Mouse (Mus musculus) CH12.LX (cell line): Measurements from ENCODE around the gene Cwh43. TPM values are rescaled to one million over a fixed set of nuclear protein-coding genes. Genes with fewer than 3 reads are reported as not detected.
"Not testable (repeated sequence)": the region's sequence is repeated elsewhere in the genome, so short reads cannot be mapped to it uniquely, and the experiment has no call there.

ENCODE experiments used
- DNase-seq: peaks from one replicate; pipeline ENCODE4 v3.0.0-alpha.2; 2013; ENCODE audit errors: extremely low read depth
- H3K27ac ChIP-seq: 2 replicates; pipeline ENCODE4 v1.5.1; 2012; ENCODE audit warnings: low read depth, mild to moderate bottlenecking, control low read depth, moderate library complexity; ENCODE audit not compliant: insufficient read depth
- H3K27me3 ChIP-seq: replicated peaks from 2 replicates; pipeline ENCODE3; 2012; ENCODE audit warnings: inconsistent platforms
- H3K36me3 ChIP-seq, 2 experiments: replicated peaks in 1 of 2; 2 replicates each; pipeline versions ENCODE3 to v1.6.1; 2012; ENCODE audit warnings: inconsistent platforms in 1 of 2, low read length in 1 of 2, mild to moderate bottlenecking in 1 of 2, mixed read lengths in 1 of 2, moderate library complexity in 1 of 2; ENCODE audit not compliant: control insufficient read depth in 1 of 2, insufficient read depth in 1 of 2
- H3K4me1 ChIP-seq, 2 experiments: 2 replicates each; pipeline ENCODE4 v1.6.1; 2012; ENCODE audit warnings: inconsistent platforms in 1 of 2, moderate library complexity in 1 of 2; ENCODE audit not compliant: insufficient read depth in 2 of 2, control insufficient read depth in 1 of 2
- H3K4me2 ChIP-seq: 2 replicates; pipeline ENCODE4 v1.6.1; 2012; ENCODE audit warnings: low read depth, mild to moderate bottlenecking, control low read depth; ENCODE audit not compliant: poor library complexity, insufficient read depth, severe bottlenecking
- H3K4me3 ChIP-seq, 3 experiments: fragments of 150-350 bp in 1 of 3; sonication (generic) in 1 of 3; replicated peaks in 1 of 3; 2 replicates each; pipeline versions ENCODE3 to v1.5.1; 2011 to 2012; ENCODE audit warnings: low read depth in 2 of 3, low read length in 2 of 3, mild to moderate bottlenecking in 2 of 3, moderate library complexity in 2 of 3, control low read depth in 1 of 3, improper control_type of control experiment in 1 of 3, inconsistent platforms in 1 of 3, mixed read lengths in 1 of 3; ENCODE audit not compliant: poor library complexity in 1 of 3
- H3K79me2 ChIP-seq: replicated peaks from 2 replicates; pipeline ENCODE4 v1.6.1; 2012; ENCODE audit warnings: mild to moderate bottlenecking, moderate library complexity; ENCODE audit not compliant: control insufficient read depth, poor library complexity, insufficient read depth, severe bottlenecking; ENCODE audit errors: extremely low read depth
- H3K9ac ChIP-seq: 2 replicates; pipeline ENCODE4 v1.6.1; 2012; ENCODE audit warnings: low read depth, mild to moderate bottlenecking, control low read depth, moderate library complexity; ENCODE audit not compliant: insufficient read depth
- H3K9me3 ChIP-seq: replicated peaks from 2 replicates; pipeline ENCODE3; 2012; ENCODE audit warnings: low read length, inconsistent platforms, mixed read lengths
- CHD1 ChIP-seq: IDR thresholded peaks from 2 replicates; pipeline ENCODE4 v1.6.1; 2012; ENCODE audit warnings: low read depth, low read length, improper control_type of control experiment, inconsistent platforms
- CHD2 ChIP-seq: IDR thresholded peaks from 2 replicates; pipeline ENCODE4 v1.6.1; 2011; ENCODE audit warnings: low read length, improper control_type of control experiment
- CTCF ChIP-seq, 2 experiments: IDR thresholded peaks in 1 of 2; conservative IDR thresholded peaks in 1 of 2; 2 replicates each; pipeline ENCODE4 v1.5.1; 2011 to 2012; ENCODE audit warnings: low read depth in 2 of 2, low read length in 2 of 2, improper control_type of control experiment in 1 of 2, inconsistent platforms in 1 of 2, mild to moderate bottlenecking in 1 of 2, moderate library complexity in 1 of 2
- E2F4 ChIP-seq: IDR thresholded peaks from 2 replicates; pipeline ENCODE4 v1.6.1; 2011; ENCODE audit warnings: low read depth, low read length, improper control_type of control experiment; ENCODE audit not compliant: insufficient replicate concordance
- ELF1 ChIP-seq: IDR thresholded peaks from 2 replicates; pipeline ENCODE4 v1.6.1; 2014; ENCODE audit warnings: low read depth, mild to moderate bottlenecking, inconsistent platforms, low read length, improper control_type of control experiment
- EP300 ChIP-seq: IDR thresholded peaks from 2 replicates; pipeline ENCODE4 v1.6.1; 2011; ENCODE audit warnings: low read length, improper control_type of control experiment
- GABPA ChIP-seq: IDR thresholded peaks from 2 replicates; pipeline ENCODE4 v1.6.1; 2012; ENCODE audit warnings: low read depth, low read length, improper control_type of control experiment, inconsistent platforms; ENCODE audit not compliant: insufficient replicate concordance
- JUN ChIP-seq: IDR thresholded peaks from 2 replicates; pipeline ENCODE4 v1.6.1; 2011; ENCODE audit warnings: low read depth, mild to moderate bottlenecking, low read length, improper control_type of control experiment, moderate library complexity; ENCODE audit not compliant: insufficient read depth
- MAFK ChIP-seq: IDR thresholded peaks from 2 replicates; pipeline ENCODE4 v1.6.1; 2011; ENCODE audit warnings: low read length, improper control_type of control experiment; ENCODE audit not compliant: insufficient replicate concordance
- MAZ ChIP-seq: IDR thresholded peaks from 2 replicates; pipeline ENCODE4 v1.6.1; 2012; ENCODE audit warnings: low read depth, mild to moderate bottlenecking, inconsistent platforms, low read length, improper control_type of control experiment, moderate library complexity
- MYC ChIP-seq: IDR thresholded peaks from 2 replicates; pipeline ENCODE4 v1.6.1; 2011; ENCODE audit warnings: low read depth, mild to moderate bottlenecking, improper control_type of control experiment, low read length
- NELFE ChIP-seq: IDR thresholded peaks from 2 replicates; pipeline ENCODE4 v1.6.1; 2011; ENCODE audit warnings: low read depth, low read length, improper control_type of control experiment
- NRF1 ChIP-seq: IDR thresholded peaks from 2 replicates; pipeline ENCODE4 v1.6.1; 2014; ENCODE audit warnings: low read depth, mild to moderate bottlenecking, inconsistent platforms, low read length, improper control_type of control experiment, moderate library complexity
- RCOR1 ChIP-seq: conservative IDR thresholded peaks from 2 replicates; pipeline ENCODE4 v1.6.1; 2012; ENCODE audit warnings: low read depth, mild to moderate bottlenecking, inconsistent platforms, low read length, improper control_type of control experiment
- SIN3A ChIP-seq: IDR thresholded peaks from 2 replicates; pipeline ENCODE4 v1.6.1; 2012; ENCODE audit warnings: low read length, improper control_type of control experiment, inconsistent platforms
- SMC3 ChIP-seq: IDR thresholded peaks from 2 replicates; pipeline ENCODE4 v1.6.1; 2011; ENCODE audit warnings: low read depth, low read length, improper control_type of control experiment
- TBP ChIP-seq: conservative IDR thresholded peaks from 2 replicates; pipeline ENCODE4 v1.6.1; 2011; ENCODE audit warnings: low read depth, low read length, improper control_type of control experiment
- UBTF ChIP-seq: IDR thresholded peaks from 2 replicates; pipeline ENCODE4 v1.6.1; 2012; ENCODE audit warnings: low read depth, mild to moderate bottlenecking, inconsistent platforms, low read length, improper control_type of control experiment, moderate library complexity
- USF1 ChIP-seq: IDR thresholded peaks from 2 replicates; pipeline ENCODE4 v1.6.1; 2014; ENCODE audit warnings: low read depth, mild to moderate bottlenecking, inconsistent platforms, low read length, improper control_type of control experiment
- USF2 ChIP-seq: conservative IDR thresholded peaks from 2 replicates; pipeline ENCODE4 v1.6.1; 2011; ENCODE audit warnings: low read depth, low read length, improper control_type of control experiment
- ZNF384 ChIP-seq: IDR thresholded peaks from 2 replicates; pipeline ENCODE4 v1.6.1; 2012; ENCODE audit warnings: low read depth, low read length, improper control_type of control experiment, inconsistent platforms
- dilution Hi-C: fragments of 300-500 bp; cut with MboI; formaldehyde crosslinking; loops from 2 replicates; pipeline ENCODE4 v1.14.3; 2020; ENCODE audit warnings: low sequenced_read_pairs; ENCODE audit not compliant: extremely low pct_unique_long_range_greater_than_20kb, extremely low pct_ligation_motif_present
- in situ Hi-C: fragments of 300-500 bp; cut with MboI; formaldehyde crosslinking; loops from 3 replicates; pipeline ENCODE4 v1.14.3; 2019; ENCODE audit warnings: low sequenced_read_pairs, low pct_ligation_motif_present, low pct_unique_long_range_greater_than_20kb, mixed read lengths
- polyA plus RNA-seq: library from polyadenylated mRNA; unstranded; fragments of >175 nt; gene quantifications from 2 replicates; pipeline ENCODE4 v1.2.1, GENCODE M21; 2012; ENCODE audit warnings: low read depth; ENCODE audit not compliant: insufficient read length
- total RNA-seq, 2 experiments: library from RNA; depleted of rRNA; stranded (reverse); fragments of 300-350 nt in 1 of 2; fragments of >200 nt in 1 of 2; gene quantifications; 2 replicates each; pipeline ENCODE4 v1.2.3; 2012 to 2014

Gene Cwh43
- total and polyA plus RNA-seq, 3 experiments = not detected

DNA sequence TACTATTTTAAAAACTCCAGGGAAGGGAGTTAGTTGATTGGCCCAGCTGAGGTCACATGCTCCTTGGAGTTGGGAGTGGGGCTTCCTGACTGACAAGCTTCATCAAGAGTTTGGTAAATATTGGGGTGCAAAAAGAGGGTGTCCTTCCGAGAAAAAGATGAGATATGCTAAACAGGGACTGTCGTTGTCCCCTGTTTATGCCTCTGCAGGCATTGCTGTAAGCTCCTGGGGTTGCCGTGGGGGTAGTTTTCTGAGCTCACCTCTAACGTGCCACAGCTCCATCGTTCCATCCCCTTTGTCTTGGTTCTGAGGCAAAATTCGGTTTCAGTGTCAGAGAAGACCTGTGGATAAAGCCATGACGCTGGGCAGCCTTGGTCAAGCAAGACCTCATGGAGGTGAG, 74.8 kb downstream of the Cwh43 start, which contains the start of gene Dcun1d4:
Dcun1d4 (plus strand) TSS at position 301 of the 400 bp plus-strand sequence.
- TF ChIP-seq USF1 (peak; percentile 49), NRF1 (no peak), USF2 (0 out of 2 replicates have a peak, but pooled peaks have one; percentile 18)
- H3K36me3 ChIP-seq = no peaks in the 10 kb centered on the region
- no peak within 1 kb of the TSS for H3K4me3 ChIP-seq
- peak within 1 kb of the TSS; percentile 74 for H3K4me2 ChIP-seq
- no peaks in the 10 kb centered on the region for H3K9me3 ChIP-seq
- no peak for DNase-seq
- in situ Hi-C loops = no loop called here
- no peak within 1 kb of the TSS for H3K9ac ChIP-seq
- H3K79me2 ChIP-seq = no peaks in the 10 kb centered on the region
- H3K4me1 ChIP-seq = peaks cover 0 to 4% of the 10 kb centered on the region in 2 experiments; a peak in 1 of 4 replicates
- H3K27ac ChIP-seq = no peak within 1 kb of the TSS
- no peaks in the 10 kb centered on the region for H3K27me3 ChIP-seq
- dilution Hi-C loops = no loop called here

DNA sequence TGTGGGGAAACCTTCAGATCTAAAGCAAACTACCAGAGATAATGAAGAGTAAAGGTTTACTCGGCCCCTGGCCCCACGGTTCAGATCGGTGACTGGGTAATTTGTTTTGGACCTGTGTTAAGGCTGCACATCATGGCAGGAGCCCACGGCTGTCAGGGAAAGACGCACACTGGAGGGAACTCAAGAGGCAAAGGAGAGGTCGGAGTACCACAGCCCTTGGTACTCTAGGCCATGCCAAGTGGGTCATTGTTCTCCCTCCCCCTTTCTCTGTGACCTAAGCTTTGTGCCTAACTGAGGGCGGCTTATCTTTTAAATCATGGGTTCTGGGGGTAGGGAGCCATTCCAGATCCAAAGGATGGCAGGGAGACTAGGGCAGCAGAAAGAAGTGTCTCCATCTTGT, 75.5 kb downstream of the Cwh43 start:
- TF ChIP-seq ZNF384 = no peak
- no peak for TF ChIP-seq ELF1
- no peak for TF ChIP-seq UBTF
- TF ChIP-seq CTCF (conservative IDR thresholded peaks at IDR 0.05 in 1 of 2, IDR thresholded peaks at IDR 0.05 in 1 of 2; ENCODE audit: low read depth in 2 of 2, low read length in 2 of 2) = no peak
- TF ChIP-seq USF2 = no peak
- no peak for TF ChIP-seq EP300
- no peak for TF ChIP-seq E2F4
- TF ChIP-seq JUN = no peak
- TF ChIP-seq RCOR1 = no peak
- no peak for TF ChIP-seq SIN3A
- TF ChIP-seq GABPA = no peak
- TF ChIP-seq CHD2 = no peak
- TF ChIP-seq NELFE = no peak
- TF ChIP-seq CHD1 = no peak
- TF ChIP-seq MAFK = no peak
- TF ChIP-seq TBP = no peak
- TF ChIP-seq MAZ = no peak
- TF ChIP-seq MYC = no peak
- no peak for TF ChIP-seq SMC3
- H3K27ac ChIP-seq = no peak overlapping the region
- no peak for DNase-seq
- dilution Hi-C loops (no loop called here), in situ Hi-C loops (no loop called here)
- H3K9ac ChIP-seq = no peak overlapping the region
- no peaks in the 10 kb centered on the region for H3K9me3 ChIP-seq
- no peak overlapping the region for H3K4me3 ChIP-seq
- H3K27me3 ChIP-seq = no peaks in the 10 kb centered on the region
- H3K36me3 ChIP-seq = no peaks in the 10 kb centered on the region
- H3K79me2 ChIP-seq = no peaks in the 10 kb centered on the region
- no peak overlapping the region for H3K4me2 ChIP-seq
- H3K4me1 ChIP-seq = peaks cover 0 to 6% of the 10 kb centered on the region in 2 experiments; a peak in 2 of 4 replicates

DNA sequence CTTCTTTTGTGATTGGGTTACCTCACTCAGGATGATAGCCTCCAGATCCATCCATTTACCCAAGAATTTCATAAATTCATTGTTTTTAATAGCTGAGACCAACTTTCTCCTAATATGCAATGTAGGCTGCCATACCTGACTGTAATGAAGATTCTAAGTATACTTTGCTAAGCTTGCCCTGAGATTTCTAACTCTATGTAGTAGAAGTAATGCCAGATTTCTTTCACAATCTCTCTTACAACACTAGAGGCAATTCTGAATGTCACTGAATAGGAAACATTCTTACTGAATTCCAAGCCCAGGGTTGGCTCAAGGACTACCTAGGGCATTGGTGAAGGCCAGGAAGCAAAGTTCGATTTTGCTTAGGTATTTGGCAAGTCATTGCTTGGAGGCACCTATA, 76.5 kb downstream of the Cwh43 start:
- H3K27me3 ChIP-seq, H3K4me3 ChIP-seq, H3K4me2 ChIP-seq, H3K27ac ChIP-seq, DNase-seq, H3K4me1 ChIP-seq, H3K36me3 ChIP-seq, in situ Hi-C loops, H3K9me3 ChIP-seq, H3K9ac ChIP-seq, dilution Hi-C loops, H3K79me2 ChIP-seq: not testable (repeated sequence)
